Mouse (Mus musculus) left cerebral cortex, postnatal 14 days (tissue): ENCODE results near the gene Trf. TPM values are rescaled to one million over a fixed set of nuclear protein-coding genes. Genes with fewer than 3 reads are reported as not detected.

Experiments used
- DNase-seq, 2 experiments: peaks; one replicate each; pipeline ENCODE4 v3.0.0; 2021 to 2022; ENCODE audit warnings: low spot score in 2 of 2, mixed read lengths in 1 of 2
- intact Hi-C: fragments of 180-260 bp; cut with DNase I; formaldehyde crosslinking; loops from one replicate; pipeline ENCODE4 v1.15.1; 2025
- long read RNA-seq, 2 experiments: library from polyadenylated mRNA; stranded (forward); transcript quantifications; one replicate each; pipeline ENCODE4 v2.0.0; 2021
- total RNA-seq, 2 experiments: library from RNA; stranded (reverse); gene quantifications; 2 replicates each; pipeline ENCODE4 v1.2.3; 2021

The Trf gene
- total RNA-seq: 10 to 100 TPM; 34.5 to 56.6 TPM
- long read RNA-seq, experiment 1, transcript Trf-201 (17 exons, 2,571 nt): major isoform, 301 of 318 reads
- long read RNA-seq, experiment 1, partial matches to known transcripts: 6 of 318 reads
- long read RNA-seq, experiment 1, other reads (novel, unspliced or antisense): 11 of 318 reads
- long read RNA-seq, experiment 2, transcript Trf-201 (17 exons, 2,571 nt): major isoform, 70 of 78 reads
- long read RNA-seq, experiment 2, partial matches to known transcripts: 4 of 78 reads
- long read RNA-seq, experiment 2, other reads (novel, unspliced or antisense): 4 of 78 reads

GRCm38 (mm10) chr9:103230151-103230951 is at the start of gene Trf, which contains the start of gene Gm20425:
Trf (minus strand) TSS chr9:103230444.
Gm20425 (minus strand) TSS chr9:103230307.
- intact Hi-C loops: no loop called here
- peak; percentile 49 to 79 for DNase-seq

DNA sequence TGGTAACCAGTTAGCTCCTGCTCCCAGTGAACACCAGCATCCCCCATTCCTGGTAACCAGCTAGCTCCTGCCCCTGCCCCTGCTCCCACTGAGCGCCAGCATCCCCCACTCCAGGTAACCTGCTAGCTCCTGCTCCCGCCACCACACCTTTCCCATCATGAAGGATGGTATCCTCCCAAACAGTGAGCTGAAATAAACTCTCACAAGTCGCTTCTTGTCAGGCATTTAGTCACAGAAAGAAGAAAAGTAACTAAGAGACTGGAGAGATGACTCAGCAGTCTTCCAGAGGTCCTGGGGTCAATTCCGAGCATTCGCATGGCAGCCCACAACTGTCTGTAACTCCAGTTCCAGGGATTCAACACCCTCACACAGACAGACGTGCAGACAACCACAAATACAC is 46.6 kb upstream of the Trf start:
- no peak for DNase-seq
- intact Hi-C loops: no loop called here

DNA sequence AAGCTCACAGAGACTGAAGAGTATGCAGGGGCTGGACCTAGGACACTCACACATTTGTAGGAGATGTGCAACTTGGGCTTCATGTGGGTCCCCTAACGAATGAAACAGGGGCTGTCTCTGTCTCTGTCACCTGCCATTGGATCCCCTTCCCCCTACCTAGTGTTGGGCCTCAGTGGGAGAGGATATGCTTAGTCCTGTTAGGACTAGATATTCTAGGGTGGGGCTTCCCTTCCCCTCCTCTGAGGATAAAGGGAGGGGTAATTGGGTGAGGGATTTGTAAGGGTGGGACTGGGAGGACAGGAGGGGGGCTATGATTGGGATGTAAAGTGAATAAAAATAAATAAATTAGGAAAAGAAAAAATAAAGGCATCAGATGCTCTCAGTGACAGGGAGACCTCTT is 45.4 kb upstream of the Trf start:
- DNase-seq: no peak
- intact Hi-C loops: no loop called here

- intact Hi-C loops: no loop called here
- DNase-seq: no peak
Observed at GRCm38 (mm10) chr9:103274819-103275218, 44.6 kb upstream of the Trf start.

DNA sequence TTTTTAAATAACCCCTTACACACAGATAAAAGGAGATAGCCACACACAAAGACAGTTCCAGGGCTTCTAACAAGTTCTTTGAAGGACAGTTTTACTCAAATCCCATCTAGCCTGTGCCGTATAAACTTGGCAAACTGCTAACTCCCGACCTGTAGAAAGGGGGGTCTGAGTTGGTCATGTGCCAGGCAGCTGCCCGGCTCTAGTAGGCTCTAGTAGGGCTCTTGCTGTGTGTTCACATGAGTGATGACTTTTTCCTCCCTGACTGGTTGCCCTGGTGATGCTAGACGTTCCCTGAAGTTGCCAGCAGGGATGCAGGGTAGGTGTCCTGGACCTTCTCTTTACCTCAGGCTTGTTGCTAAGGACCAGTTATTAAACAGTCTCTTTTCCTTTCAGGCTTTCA is 40.9 kb upstream of the Trf start:
- intact Hi-C loops: no loop called here
- DNase-seq: no peak

- intact Hi-C loops: no loop called here
- no peak for DNase-seq
Observed at GRCm38 (mm10) chr9:103265778-103266177, 35.5 kb upstream of the Trf start.

DNA sequence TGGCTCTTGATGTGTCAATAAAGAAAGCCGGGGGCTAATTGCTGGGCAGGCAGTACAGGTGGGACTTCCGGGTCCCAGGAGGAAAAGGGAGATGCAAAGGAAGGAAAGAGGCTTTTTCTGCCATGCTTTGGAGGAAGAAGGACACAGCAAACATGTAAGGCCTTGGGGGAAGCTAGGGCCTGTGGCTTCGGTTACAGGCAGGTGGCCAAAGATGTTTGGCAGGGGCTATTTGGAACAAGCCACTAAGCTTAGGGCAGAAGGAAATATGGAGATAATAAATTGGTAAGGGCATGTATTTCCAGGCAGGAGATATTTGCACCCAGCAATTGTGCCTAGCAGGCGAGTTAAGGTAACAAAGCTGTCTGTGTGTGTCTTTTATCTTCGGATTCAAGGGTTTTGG is 22.7 kb upstream of the Trf start:
- intact Hi-C loops: no loop called here
- DNase-seq: no peak

- intact Hi-C loops: no loop called here
- DNase-seq: no peak
Observed at GRCm38 (mm10) chr9:103248618-103249017, 18.4 kb upstream of the Trf start.

GRCm38 (mm10) chr9:103246526-103247168 is 16.4 kb upstream of the Trf start:
- no peak for DNase-seq
- intact Hi-C loops: no loop called here

DNA sequence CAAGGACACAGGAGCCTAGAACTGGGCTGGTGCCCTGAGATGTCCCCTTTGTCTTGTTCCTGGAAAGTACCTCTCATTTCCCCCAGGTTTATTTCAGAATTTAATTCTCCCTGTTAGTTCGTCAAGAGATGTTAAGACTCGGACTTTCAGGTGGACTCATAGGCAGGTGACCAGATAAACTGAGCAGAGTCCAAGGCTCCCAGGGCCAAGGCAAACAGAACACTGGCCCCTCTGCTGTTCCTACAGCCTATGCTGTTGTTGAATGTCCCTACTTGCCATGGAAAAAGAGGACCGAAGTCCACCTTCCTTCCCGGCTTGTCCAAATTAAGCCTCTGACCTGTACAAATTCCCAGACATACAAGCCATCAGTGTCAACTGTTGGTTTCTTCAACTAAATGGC is 13.4 kb upstream of the Trf start:
- DNase-seq: no peak
- intact Hi-C loops: no loop called here

DNA sequence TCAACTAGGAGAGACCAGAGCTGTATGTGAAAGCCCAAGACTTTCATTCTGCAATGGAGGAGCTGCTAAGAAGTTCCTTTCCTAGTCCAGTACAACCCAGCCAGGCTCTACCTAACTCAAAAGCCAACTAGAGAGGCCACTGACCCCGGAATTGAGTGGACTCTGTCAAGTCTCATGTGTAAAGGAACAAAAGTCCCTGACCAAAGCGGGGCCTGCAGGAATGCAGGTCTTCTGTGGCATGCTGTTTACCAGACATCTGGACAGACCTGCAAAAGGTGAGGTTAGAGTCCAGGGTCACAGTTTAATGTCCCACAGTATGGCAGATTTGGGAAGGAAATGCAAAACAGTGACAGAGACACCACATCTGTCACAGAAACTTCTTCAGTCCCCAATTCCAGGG is 11.0 kb upstream of the Trf start:
- DNase-seq: no peak
- intact Hi-C loops: no loop called here

- DNase-seq: no peak
- intact Hi-C loops: no loop called here
Observed at GRCm38 (mm10) chr9:103239471-103239870, 9.2 kb upstream of the Trf start.

DNA sequence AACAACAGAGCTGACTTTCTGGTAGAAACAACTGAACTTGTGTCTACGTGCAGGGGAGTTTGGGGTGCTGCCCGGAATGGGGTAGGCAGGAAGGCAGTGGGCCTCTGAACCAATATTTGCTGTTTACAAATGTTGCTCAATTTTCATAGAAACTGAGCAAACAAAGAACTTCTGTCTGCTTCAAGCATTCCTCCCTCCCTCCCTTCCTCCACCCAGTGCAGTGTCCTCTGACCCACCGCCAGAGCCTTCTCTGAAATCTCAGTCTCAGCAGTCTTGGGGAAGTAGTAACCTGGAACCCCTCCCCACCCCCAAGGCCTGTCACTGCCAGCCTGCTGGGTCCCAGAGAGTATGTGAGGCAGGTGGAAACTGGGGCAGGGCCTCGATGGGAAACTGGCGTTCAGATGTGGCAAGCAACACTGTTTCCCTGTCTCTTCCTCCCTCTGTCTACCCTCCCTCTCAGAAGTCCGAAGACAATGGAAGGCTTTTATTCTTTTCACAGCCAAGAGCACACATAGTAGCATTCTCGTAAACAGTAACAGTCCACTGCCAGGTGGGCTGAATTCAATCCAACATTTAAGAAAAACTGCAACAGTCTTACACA is 4.4 kb upstream of the Trf start:
- DNase-seq: no peak
- intact Hi-C loops: no loop called here

DNA sequence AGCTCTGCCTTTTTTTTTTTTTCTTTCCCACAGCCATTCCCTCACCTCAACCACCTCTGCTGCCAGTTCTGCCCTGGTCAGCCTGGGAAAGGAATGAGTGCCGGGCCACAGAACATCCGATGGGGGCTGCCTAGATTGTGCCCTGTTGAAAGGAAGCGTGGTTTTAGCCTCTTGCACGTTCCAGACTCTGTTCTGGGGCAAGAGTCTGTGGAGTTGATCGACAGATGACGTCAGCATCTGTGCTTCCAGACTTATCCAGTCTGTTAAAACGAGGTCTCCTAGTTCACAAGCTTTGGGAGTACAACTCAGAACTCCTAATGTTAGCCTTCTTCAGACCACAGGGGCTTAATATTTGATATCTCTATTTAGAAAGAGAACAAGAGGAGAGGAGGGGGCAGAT is 3.8 kb upstream of the Trf start:
- intact Hi-C loops: no loop called here
- DNase-seq: no peak

GRCm38 (mm10) chr9:103233006-103233395 is 2.8 kb upstream of the Trf start:
- no peak for DNase-seq
- intact Hi-C loops: no loop called here

DNA sequence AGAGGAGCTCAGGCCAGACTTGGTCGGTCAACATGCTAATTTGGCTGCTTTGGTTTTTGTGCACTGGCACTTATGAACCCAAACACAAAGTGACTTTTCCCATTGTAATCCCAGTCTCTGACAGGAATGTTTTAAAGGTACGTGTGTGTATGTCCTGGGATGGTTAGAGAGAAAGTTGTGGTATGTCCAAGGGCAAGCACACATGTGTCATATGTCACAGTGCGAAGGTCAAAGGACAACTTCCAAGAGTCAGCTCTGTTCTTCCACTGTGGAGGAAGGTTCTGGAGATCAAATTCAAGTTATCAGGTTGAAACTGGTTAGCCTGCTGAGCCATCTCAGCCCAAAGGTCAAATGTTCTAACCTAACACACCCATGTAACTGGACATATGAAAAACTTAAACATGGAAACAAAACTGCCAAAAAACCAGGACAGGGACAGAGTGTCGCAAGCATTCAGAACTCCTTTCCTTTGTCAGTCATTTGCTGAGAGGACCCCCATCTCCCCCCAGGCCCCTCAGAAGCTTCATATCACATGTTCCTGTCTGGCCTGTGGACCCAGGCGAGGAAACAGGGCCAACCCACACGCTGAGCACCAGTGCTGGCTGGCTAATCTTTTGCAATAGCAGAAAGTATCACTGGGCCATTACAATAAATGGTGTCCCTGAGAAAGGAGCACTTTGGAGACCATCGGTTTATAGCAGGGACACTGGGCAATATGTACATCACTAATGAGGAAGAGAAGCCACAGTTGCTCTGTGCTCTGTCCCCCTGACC is 2.2 kb upstream of the Trf start:
- DNase-seq: no peak
- intact Hi-C loops: no loop called here

- DNase-seq: no peak
- intact Hi-C loops: no loop called here
Observed at GRCm38 (mm10) chr9:103229037-103229867, 992 bp downstream of the Trf start.

- no peak for DNase-seq
- intact Hi-C loops: no loop called here
Observed at GRCm38 (mm10) chr9:103228370-103229003, 1.8 kb downstream of the Trf start.
